Mouse (Mus musculus) kidney, embryonic 16.5 days (tissue): ENCODE results near the gene Ptpra. TPM values are rescaled to one million over a fixed set of nuclear protein-coding genes. Genes with fewer than 3 reads are reported as not detected.

ENCODE experiments used
- ATAC-seq: fragments of 200-750 bp; cut with Nextera tagmentation; 2 replicates; pipeline ENCODE4 v1.8.0; 2017; ENCODE audit warnings: moderate TSS enrichment; ENCODE audit not compliant: low FRiP score, low TSS enrichment
- H3K27ac ChIP-seq: fragments of 300-500 bp; sonication (generic); 2 replicates; pipeline ENCODE4 v1.5.1; 2014; ENCODE audit warnings: low read length
- H3K27me3 ChIP-seq: fragments of 300-500 bp; sonication (generic); 2 replicates; pipeline ENCODE4 v1.6.1; 2014; ENCODE audit warnings: low read length, control low read depth, mixed read lengths; ENCODE audit not compliant: insufficient read depth
- H3K36me3 ChIP-seq: fragments of 300-500 bp; sonication (generic); 2 replicates; pipeline ENCODE4 v1.6.1; 2014; ENCODE audit warnings: low read length, control low read depth, mixed read lengths; ENCODE audit not compliant: insufficient read depth
- H3K4me1 ChIP-seq: fragments of 300-500 bp; sonication (generic); 2 replicates; pipeline ENCODE4 v1.6.1; 2014; ENCODE audit warnings: low read length, control low read depth, mixed read lengths; ENCODE audit not compliant: insufficient read depth
- H3K4me2 ChIP-seq: fragments of 300-500 bp; sonication (generic); replicated peaks from 2 replicates; pipeline ENCODE4 v1.6.1; 2014; ENCODE audit warnings: low read depth, low read length
- H3K4me3 ChIP-seq: fragments of 300-500 bp; sonication (generic); 2 replicates; pipeline ENCODE4 v1.5.1; 2014; ENCODE audit warnings: mild to moderate bottlenecking, low read length
- H3K9ac ChIP-seq: fragments of 300-500 bp; sonication (generic); replicated peaks from 2 replicates; pipeline ENCODE4 v1.6.1; 2014; ENCODE audit warnings: low read length
- H3K9me3 ChIP-seq: fragments of 300-500 bp; sonication (generic); 2 replicates; pipeline ENCODE4 v1.6.1; 2016; ENCODE audit warnings: low read length, control low read depth
- WGBS: fragments of 180-500 bp; shearing (Covaris S2); extraction: QIAGEN DNeasy Blood & Tissue Kit; methylation state at CpG from one replicate; pipeline ENCODE4 v1.1.7; 2014; 5-methylcytosine and 5-hydroxymethylcytosine counted together
- polyA plus RNA-seq: library from polyadenylated mRNA; unstranded; fragments of >200 nt; fragmentation: Nextera tagmentation; extraction: Ambion mirVana; gene quantifications from 2 replicates; pipeline ENCODE4 v1.2.1, GENCODE M21; 2015

The Ptpra gene
- polyA plus RNA-seq, 1 experiment from 2014 or later: 91.6 TPM

- H3K4me3 ChIP-seq: no peak overlapping the region
- 83% methylated on average over 6 of the region's 6 CpGs for WGBS
- H3K36me3 ChIP-seq: no peaks in the 10 kb centered on the region
- no peak overlapping the region for H3K4me2 ChIP-seq
- H3K4me1 ChIP-seq: peaks cover 25% of the 10 kb centered on the region
- H3K27me3 ChIP-seq: no peaks in the 10 kb centered on the region
- no peak overlapping the region for H3K27ac ChIP-seq
- no peak overlapping the region for H3K9ac ChIP-seq
- no peak for ATAC-seq
- no peaks in the 10 kb centered on the region for H3K9me3 ChIP-seq
Observed at GRCm38 (mm10) chr2:130454748-130455370, 4.8 kb downstream of the Ptpra start.

- no peak overlapping the region for H3K4me3 ChIP-seq
- 85% methylated on average over 3 of the region's 3 CpGs for WGBS
Observed at GRCm38 (mm10) chr2:130457871-130458270, 7.8 kb downstream of the Ptpra start.

GRCm38 (mm10) chr2:130459576-130459975 lies 9.5 kb downstream of the Ptpra start:
- Histone ChIP-seq H3K27ac (no peak overlapping the region), H3K4me2 (no peak overlapping the region), H3K4me3 (no peak overlapping the region), H3K9ac (no peak overlapping the region), H3K27me3 (no peaks in the 10 kb centered on the region), H3K9me3 (no peaks in the 10 kb centered on the region), H3K36me3 (no peaks in the 10 kb centered on the region), H3K4me1 (peaks cover 6% of the 10 kb centered on the region; the same call in 1 of the 2 replicates)
- WGBS: 93% methylated on average over 3 of the region's 3 CpGs
- ATAC-seq: no peak

More at GRCm38 (mm10) chr2:130457871-130458270, 7.8 kb downstream of the Ptpra start:
- no peak overlapping the region for H3K9ac ChIP-seq
- H3K9me3 ChIP-seq: no peaks in the 10 kb centered on the region
- H3K4me2 ChIP-seq: no peak overlapping the region
- H3K27me3 ChIP-seq: no peaks in the 10 kb centered on the region
- no peak for ATAC-seq
- H3K4me1 ChIP-seq: peaks cover 8% of the 10 kb centered on the region
- no peak overlapping the region for H3K27ac ChIP-seq
- no peaks in the 10 kb centered on the region for H3K36me3 ChIP-seq

GRCm38 (mm10) chr2:130461287-130462071 lies 11.4 kb downstream of the Ptpra start:
- Histone ChIP-seq H3K4me1 (peaks cover 3% of the 10 kb centered on the region; the same call in 1 of the 2 replicates), H3K4me2 (no peak overlapping the region; the same call in 1 of the 2 replicates), H3K4me3 (no peak overlapping the region), H3K9ac (no peak overlapping the region), H3K9me3 (no peaks in the 10 kb centered on the region), H3K27me3 (no peaks in the 10 kb centered on the region), H3K27ac (no peak overlapping the region), H3K36me3 (no peaks in the 10 kb centered on the region)
- ATAC-seq: no peak
- 49% methylated on average over 15 of the region's 15 CpGs for WGBS

- no peak overlapping the region for H3K4me3 ChIP-seq
- H3K4me1 ChIP-seq: no peaks in the 10 kb centered on the region; the same call in 1 of the 2 replicates
- no peak overlapping the region for H3K27ac ChIP-seq
- ATAC-seq: no peak
- H3K36me3 ChIP-seq: no peaks in the 10 kb centered on the region
- 87% methylated on average over 1 of the region's 1 CpGs for WGBS
- H3K9me3 ChIP-seq: no peaks in the 10 kb centered on the region
- no peak overlapping the region for H3K9ac ChIP-seq
- no peaks in the 10 kb centered on the region for H3K27me3 ChIP-seq
- no peak overlapping the region for H3K4me2 ChIP-seq
Observed at GRCm38 (mm10) chr2:130466438-130466837, 16.4 kb downstream of the Ptpra start.

GRCm38 (mm10) chr2:130469366-130469765 lies 19.3 kb downstream of the Ptpra start:
- no peak overlapping the region for H3K9ac ChIP-seq
- no peak overlapping the region for H3K4me2 ChIP-seq
- WGBS: 74% methylated on average over 4 of the region's 4 CpGs
- H3K4me3 ChIP-seq: no peak overlapping the region
- no peak for ATAC-seq
- no peaks in the 10 kb centered on the region for H3K4me1 ChIP-seq
- no peaks in the 10 kb centered on the region for H3K27me3 ChIP-seq
- no peaks in the 10 kb centered on the region for H3K9me3 ChIP-seq
- H3K27ac ChIP-seq: no peak overlapping the region
- no peaks in the 10 kb centered on the region for H3K36me3 ChIP-seq

GRCm38 (mm10) chr2:130469935-130470334 lies 19.9 kb downstream of the Ptpra start:
- no peaks in the 10 kb centered on the region for H3K36me3 ChIP-seq
- no peak overlapping the region for H3K4me3 ChIP-seq
- no peaks in the 10 kb centered on the region for H3K4me1 ChIP-seq
- H3K27ac ChIP-seq: no peak overlapping the region
- H3K27me3 ChIP-seq: no peaks in the 10 kb centered on the region
- ATAC-seq: no peak
- H3K9ac ChIP-seq: no peak overlapping the region
- 84% methylated on average over 2 of the region's 2 CpGs for WGBS
- no peaks in the 10 kb centered on the region for H3K9me3 ChIP-seq
- H3K4me2 ChIP-seq: no peak overlapping the region

GRCm38 (mm10) chr2:130472908-130473510 lies 22.9 kb downstream of the Ptpra start:
- H3K4me3 ChIP-seq: no peak overlapping the region
- 72% methylated on average over 8 of the region's 8 CpGs for WGBS
- no peaks in the 10 kb centered on the region for H3K27me3 ChIP-seq
- no peak overlapping the region for H3K27ac ChIP-seq
- H3K9ac ChIP-seq: no peak overlapping the region
- no peaks in the 10 kb centered on the region for H3K9me3 ChIP-seq
- H3K36me3 ChIP-seq: 0 out of 2 replicates have a peak, but pooled peaks cover 5% of the 10 kb centered on the region
- H3K4me1 ChIP-seq: no peaks in the 10 kb centered on the region
- no peak for ATAC-seq
- no peak overlapping the region for H3K4me2 ChIP-seq

- 89% methylated on average over 11 of the region's 11 CpGs for WGBS
- H3K9ac ChIP-seq: no peak overlapping the region
- no peaks in the 10 kb centered on the region for H3K4me1 ChIP-seq
- no peaks in the 10 kb centered on the region for H3K27me3 ChIP-seq
- no peak overlapping the region for H3K4me2 ChIP-seq
- no peak for ATAC-seq
- no peak overlapping the region for H3K4me3 ChIP-seq
- H3K36me3 ChIP-seq: 0 out of 2 replicates have a peak, but pooled peaks cover 5% of the 10 kb centered on the region
- peaks cover 14% of the 10 kb centered on the region for H3K9me3 ChIP-seq
- H3K27ac ChIP-seq: no peak overlapping the region
Observed at GRCm38 (mm10) chr2:130475764-130476163, 25.7 kb downstream of the Ptpra start.
